Mouse (Mus musculus) adrenal gland, adult 18-20 months (tissue): ENCODE results near the gene Dmrta2. TPM values are rescaled to one million over a fixed set of nuclear protein-coding genes. Genes with fewer than 3 reads are reported as not detected.

ENCODE experiments used
- DNase-seq, 2 experiments: peaks; one replicate each; pipeline ENCODE4 v3.0.0; 2021 to 2022; ENCODE audit warnings: low spot score in 2 of 2
- long read RNA-seq, 2 experiments: library from polyadenylated mRNA; stranded (forward); transcript quantifications; one replicate each; pipeline ENCODE4 v2.0.0; 2021
- total RNA-seq, 2 experiments: library from RNA; stranded (reverse); gene quantifications; 1 replicate in 1 of 2; 2 replicates in 1 of 2; pipeline ENCODE4 v1.2.3; 2021

Gene Dmrta2
- total RNA-seq: under 1 TPM; 0.10 to 0.17 TPM
- long read RNA-seq, experiment 1: 0 reads
- long read RNA-seq, experiment 2: 0 reads

DNA sequence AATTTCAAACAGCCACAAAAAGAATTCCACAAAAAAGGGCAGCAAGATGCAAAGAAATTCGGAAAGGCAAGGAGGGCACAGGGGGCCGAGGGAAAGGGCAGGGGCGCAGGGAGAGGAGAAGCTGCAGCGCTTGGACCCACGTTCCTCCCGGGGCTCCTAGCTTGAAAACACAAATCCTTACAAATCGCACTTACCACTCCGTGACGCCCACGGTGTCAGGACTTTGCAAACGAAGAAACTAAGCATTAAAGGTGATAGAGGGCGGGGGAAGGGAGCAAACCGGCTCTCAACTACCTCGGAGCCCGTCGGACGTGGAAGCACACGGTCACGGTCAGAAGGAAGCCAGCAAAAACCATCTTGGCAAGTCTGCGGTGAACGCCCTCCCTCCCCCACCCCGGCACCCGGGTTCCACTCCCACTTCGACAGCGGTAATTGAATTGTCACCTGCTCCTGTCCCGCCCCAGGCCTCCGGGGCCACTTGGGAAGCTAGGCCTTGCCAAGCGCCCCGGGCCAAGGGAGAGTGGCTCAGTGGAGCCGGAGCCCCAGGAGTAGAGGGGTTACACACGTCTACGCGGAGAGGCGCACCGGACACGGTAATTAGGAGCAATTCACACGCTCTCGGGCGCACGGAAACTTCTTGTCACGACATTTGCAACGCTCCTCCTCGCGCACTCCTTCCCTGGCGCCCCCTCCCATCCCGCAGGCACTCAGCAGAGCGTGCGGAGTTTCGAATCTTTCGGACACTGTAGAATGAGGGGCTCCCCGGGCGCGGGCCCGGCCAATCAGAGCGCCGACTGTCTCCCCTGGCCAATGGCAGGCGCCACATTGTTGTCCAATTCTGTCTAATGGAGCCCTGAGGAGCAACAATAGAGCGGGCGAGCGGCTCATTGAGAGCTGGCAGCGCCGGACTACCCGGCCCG, at the start of gene Dmrta2:
Gene Dmrta2, plus strand, starts transcription at position 906 of the 920 bp plus-strand sequence.
- DNase-seq: no peak

DNA sequence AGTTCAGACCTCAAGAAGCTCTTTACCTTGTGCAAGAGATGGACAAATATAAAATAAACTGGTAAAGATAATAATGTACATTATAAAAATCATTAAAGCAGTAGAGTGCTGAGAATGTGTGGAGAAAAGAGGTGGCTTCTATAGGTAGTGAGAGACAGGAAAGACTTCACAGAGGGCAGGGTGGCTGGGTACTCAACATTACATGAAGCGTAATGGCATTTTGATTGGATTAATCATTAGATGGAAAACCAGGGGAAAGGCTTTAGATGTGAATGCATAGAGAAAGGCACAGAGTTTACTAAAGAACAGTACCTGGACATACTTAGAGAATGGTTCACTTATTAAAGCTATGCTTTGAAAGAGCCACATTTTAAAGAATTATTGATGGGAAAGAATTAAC, 48.8 kb upstream of the Dmrta2 start:
- no peak for DNase-seq

DNA sequence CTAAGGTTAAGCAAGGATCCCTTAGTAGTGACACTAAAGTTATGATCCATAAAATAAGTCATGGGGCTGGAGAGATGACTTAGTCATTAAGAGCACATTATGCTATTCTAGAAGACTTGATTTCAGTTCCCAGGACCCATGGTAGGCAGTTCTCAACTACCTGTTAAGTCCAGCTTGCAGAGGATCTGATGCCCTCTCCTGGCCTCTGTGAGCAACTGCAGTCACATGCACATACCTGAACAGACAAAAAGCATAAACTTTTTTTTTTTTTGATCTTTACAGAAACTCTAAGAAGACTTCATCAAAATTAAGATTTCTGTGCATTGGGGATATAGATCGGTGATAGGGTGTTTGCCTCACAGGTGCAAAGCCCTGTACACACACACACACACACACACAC, 47.4 kb upstream of the Dmrta2 start:
- DNase-seq: no peak

DNA sequence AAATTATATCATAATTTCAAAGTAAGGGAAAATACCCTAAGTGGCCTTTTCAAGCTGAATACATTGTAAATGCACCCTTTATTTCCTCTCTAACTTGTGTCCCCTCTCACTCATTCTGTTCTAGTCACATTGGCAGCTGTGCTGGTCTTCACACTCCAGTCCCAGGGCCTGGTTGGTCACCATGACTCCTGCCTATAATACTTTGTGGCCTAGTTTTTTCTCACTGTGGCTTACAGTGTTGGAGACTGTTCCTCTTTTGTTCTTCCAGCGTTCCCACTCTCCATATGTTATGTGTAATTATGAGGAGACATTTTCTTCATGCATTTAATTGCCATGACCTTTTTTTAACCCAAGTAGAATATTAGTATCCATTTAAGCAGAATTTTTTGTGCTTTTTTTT, 46.9 kb upstream of the Dmrta2 start:
- DNase-seq: no peak

DNA sequence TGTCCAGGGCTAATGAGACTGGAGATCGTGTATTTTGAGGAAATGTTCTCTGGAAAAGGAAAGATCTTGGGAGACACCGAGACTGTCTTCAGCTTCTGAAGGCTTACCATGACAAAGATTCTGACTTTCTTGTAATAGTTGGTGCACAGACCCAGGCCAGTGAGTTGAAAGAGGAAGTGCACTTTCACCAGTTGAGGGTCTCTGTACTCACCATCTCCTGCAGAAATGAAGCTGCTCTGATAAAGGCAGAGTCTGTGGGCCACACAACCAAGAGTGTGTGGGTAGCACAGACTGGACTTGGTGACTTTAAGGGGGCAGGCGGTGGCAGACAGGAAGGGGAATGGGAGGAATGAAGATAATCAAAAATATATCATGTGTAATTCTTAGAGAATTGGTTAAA, 41.3 kb upstream of the Dmrta2 start:
- no peak for DNase-seq

DNA sequence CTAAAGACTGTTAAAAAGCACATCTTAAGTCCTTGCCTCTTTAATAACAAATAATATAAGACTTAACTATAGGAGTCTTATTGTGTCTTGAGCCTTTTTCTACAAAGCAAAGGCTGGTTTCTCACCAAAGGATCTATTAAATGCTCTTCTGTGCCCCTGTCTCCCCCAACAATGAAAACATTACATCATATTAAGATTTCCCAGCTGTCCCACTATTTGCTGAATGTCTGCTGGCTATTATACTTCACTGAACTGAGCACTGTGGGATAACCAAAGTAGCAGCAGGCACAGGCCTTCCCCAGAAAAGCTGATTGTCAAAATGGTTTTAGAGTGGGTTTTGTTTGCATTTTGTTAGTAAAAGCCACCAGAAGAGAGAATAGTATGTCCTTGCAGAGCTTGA, 38.6 kb upstream of the Dmrta2 start:
- DNase-seq: no peak

DNA sequence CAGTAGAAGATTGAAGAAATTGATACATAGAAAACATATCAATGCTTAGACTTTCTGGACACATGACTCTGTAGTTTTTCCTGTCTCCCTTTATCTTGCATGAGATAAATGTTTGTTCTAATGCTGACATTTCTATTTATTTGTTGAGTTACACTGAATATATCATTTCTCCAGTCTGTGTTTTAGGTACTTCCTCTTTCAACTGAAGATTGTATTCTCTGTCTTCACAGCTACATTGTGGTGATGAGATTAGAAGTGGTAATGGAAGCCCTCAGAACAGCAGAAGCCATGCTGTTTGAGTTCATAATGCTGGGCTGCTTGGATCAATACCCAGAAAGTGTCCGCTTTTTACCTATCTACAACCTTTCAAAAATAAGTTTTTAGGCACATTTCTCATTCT, 32.3 kb upstream of the Dmrta2 start:
- DNase-seq: no peak

DNA sequence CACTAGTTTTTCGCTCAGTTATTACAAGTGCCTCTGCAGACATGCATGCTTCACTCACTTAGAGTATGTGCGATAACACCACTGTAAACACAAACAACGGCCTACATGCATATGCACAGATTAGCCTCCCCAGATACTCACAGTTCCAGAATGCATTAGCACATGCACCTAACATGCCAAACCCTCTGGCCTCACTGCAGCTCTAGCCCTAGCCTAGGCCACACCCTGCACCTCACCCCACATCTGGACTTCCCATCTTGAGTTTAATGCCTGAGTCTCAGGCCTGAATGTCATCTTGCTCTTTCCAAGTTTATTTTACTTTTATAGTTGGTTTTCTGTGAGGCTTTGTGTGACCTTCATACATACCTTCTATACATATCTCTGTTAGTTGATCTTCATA, 28.5 kb upstream of the Dmrta2 start:
- DNase-seq: no peak

DNA sequence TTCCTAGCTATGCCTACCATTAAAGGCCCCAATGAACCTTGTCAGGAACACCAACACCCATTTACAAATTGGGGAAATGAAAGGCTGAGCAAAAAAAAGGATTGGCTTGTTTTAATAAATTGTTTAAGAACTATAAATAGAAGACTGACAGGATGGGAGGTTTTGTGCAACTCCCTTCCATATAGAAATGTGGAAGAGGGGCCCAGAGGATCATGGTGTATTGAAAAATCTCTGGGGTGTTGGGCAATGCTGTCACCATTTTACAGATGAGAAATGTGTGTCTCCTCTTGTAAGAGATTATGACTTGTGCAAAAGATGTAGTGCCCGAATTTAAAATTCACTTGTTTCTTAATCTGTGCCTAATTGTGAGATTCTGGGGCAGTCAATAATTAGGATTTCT, 24.3 kb upstream of the Dmrta2 start:
- no peak for DNase-seq

DNA sequence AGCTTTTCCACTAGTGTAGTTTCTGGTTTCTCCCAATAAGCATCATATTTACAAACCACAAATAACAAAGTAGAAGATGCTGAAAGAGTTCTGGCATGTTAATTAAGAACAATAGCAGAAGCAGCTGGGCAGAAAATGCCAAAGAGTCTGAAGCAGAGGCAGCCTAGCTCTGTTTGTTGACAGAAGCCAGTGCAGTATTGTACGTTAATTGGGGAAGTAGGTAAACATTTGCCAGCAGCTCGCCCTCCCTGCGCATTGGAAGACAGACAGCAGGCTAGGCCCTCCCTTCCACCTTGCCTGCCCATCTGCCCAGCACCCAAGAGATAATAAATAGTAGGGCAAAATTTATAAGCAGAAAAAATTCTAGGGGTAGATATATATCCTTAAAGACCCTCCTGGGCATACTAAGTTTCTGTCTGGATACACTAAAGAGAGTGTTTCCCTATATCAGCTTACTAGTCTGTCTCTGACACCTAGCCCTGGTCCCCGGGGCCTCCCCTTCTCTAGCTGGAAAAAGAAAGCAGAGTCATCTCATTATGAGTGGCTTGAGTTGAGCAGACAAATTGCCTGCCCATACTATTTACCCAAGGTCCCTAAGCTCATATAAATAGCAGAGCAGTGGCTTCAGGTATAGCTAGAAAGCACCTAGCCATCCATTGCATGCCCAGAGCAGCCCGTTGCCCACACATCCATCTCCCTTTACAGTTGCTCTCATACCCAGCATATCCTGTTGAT, 17.5 kb upstream of the Dmrta2 start:
- no peak for DNase-seq

DNA sequence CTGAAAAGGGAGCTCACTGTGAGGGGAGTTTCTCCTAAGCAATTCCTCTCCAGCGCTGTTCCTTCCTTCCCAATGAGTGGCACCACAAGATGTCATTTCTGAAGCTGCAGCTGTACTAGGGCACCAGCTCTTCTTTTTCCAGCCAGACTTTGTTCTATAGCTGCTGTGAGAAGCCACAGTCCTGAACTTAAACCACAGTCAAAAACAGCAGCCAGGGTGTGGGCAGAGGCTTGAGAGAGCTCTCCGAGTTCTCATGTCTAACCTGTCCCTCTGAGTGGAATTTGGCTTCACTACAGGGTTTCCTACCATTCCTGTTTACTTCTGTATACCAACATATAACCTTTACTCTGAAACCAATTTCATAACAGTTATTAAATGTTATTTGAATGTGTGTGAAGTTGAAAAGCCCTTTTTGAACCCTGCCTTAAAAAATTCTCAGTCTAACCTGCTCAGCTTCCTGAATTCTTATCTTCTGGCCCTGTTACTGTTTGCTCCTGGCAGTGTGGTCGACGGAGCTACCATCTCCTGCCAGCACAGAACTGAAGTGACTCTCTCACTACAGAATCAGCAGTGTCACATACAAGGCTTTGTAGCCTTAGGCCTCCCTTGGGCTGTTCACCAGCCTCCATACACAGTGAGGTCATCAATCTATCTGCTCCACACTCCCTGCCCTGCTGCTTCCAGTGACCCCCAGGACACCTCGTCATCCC, 14.1 kb upstream of the Dmrta2 start:
- DNase-seq: no peak

DNA sequence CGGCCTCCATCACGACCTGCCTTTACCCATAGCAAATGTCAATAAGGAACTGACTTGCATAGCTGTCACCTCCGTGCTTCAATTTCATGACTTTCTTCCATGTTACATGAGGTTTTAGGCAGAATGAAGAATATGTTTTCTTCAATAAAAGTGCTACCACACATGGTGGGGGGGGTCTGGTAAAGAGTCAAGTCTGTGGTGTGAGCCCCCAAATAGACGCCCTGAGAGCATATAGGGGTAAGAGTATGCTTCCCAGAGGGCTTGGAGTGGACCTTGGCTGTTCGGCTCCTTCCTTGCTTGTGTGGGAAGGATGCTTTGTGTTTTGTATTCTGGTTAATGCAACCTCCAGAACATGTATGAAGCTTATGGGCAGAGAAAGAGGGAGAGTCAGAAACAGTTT, 8.3 kb upstream of the Dmrta2 start:
- no peak for DNase-seq

DNA sequence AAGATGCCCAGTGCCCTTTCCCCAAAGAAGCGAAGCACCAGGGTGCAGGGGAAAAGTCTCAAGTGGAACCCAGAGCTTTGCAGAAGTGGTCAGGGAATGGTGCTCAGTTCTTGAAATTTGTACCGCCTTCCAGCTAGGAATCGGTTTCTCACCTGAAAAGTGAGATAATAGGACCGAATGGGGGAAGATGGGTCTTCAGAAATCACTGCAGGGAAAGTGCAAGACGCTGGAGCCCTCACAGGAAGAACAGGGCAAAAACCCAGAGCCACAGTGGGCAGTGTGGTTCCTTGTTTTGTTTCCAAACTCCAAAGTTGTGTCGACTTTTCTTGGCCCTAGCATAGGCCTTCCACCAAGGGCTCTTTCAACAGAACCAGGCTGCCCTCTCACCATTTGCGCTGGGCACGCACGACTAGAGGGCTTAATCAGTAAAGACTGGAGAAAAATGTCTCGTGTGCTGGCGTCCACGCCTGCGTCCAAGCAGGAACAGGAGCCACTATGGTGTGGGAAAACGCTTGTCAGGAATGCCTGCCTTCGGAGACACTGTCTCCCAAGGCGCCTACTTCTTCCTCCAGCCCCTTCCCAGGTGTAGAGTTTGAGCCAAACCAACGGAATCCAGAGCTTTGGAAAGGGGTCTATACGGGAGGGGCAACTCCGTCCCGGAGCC, 3.7 kb upstream of the Dmrta2 start:
- DNase-seq: no peak

DNA sequence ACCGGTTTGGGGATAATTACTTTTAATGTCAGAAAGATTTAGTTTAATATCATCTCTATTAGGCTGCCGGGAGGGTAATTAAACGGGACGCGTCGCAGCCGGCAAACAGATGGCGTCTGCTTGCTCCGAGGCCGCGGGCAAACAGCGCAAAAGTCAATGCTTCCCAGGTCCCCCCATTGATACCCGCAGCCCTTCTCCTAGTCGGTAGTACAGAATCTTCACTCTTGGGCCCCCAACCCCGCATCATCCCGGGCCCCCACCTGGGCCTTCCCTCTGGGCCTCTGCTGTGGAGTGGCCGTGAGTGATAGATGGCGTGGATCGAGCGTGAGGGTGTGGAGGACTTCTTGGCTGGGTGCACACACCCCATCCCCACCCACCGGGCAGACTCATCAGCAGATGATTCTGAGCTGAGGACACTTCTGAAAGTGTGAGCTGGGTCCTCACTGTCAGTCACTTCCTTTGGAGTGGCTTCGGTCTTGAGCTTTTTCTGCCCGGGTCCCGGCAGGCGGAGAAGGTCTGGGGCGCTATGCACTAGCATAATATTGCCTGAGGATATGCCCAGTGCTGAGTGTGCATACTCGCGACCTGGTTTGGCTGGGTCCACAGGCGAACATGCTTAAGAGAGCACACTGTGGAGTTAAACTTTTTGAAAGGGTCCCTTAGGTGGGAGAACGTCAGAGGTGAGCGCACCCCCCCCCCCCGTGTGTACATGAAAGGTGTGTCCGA, 3.0 kb upstream of the Dmrta2 start:
- no peak for DNase-seq

DNA sequence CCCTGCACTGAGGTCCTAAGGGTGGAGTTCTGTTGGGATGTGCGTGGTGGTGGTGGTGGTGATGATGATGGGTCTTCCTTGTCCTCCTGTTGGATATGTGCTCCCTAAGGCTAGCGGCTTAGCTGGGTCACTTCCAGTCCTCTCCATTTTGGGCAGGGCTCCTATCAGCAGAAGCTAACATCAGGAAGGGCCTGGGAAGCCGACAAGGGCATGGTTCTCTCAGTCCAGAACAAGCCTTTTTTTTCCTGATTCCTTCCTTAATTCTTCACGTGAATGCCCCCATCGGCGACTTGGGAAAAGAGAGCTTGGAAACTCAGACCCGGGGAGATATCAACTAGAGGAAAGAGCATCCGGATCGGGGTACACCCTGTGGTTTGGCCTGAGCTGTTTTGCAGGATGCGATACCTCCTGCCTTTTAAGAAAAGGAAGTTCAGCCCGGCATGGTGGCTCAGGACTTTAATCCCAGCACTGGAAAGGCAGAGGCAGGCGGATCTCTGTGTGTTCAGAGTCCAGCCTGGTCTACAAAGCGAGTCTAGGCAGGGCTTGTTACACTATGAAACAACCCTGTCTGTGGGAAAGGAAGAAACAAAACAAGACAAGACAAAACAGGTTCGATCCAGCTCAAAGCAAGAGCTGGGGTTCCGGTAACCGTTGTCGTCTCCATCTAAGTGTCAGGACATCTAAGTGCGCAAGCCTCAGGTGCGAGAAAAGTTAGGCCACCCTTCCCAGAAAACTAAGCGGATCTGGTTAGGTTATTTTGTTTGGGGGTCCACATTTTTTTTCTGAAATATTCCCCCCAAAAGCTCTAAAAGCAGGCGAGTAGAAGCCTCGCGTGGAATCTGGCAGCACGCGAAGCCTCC, 2.2 kb upstream of the Dmrta2 start:
- DNase-seq: no peak

DNA sequence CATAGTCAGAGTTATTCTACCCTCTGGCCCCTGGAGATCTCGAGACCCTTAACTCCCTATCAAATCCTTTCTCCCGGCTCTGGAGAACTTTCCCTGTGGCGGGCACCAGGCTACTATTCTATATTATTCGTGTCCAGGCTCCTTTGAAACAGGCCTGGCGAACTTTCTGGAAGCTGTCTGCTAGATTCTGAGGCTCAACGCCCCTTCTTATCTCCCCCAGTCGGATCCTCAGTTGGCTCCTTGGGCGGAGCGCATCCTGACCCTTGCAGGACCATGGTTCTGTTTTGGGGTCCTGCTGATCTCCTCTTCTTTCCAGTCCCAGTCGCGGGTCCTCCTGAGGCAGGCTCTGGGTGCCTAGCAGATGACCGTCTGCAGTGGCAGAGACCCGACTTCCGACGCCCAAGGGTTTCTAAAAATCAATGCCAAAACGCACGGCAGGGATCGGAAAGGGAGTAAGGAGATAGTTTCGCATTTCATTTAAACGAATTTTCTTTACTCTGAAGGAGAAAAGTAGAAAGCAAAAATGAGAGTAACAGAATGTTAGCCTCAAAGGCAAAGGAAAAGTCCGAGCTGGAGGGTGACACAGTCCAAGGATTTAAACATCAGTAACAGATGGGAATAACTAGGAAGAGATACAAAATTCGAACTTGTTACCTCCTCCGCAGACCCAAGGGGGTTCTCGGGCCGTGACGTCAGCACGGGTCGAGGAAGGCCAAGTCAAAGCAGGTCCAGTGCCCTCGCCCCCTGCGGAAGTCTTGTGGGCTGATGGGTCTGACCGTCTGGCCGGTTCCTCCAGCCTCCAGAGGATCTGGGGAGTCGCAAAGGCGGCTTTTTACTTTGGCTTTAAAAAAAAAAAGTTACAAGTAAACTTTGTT, 1.3 kb upstream of the Dmrta2 start:
- no peak for DNase-seq

DNA sequence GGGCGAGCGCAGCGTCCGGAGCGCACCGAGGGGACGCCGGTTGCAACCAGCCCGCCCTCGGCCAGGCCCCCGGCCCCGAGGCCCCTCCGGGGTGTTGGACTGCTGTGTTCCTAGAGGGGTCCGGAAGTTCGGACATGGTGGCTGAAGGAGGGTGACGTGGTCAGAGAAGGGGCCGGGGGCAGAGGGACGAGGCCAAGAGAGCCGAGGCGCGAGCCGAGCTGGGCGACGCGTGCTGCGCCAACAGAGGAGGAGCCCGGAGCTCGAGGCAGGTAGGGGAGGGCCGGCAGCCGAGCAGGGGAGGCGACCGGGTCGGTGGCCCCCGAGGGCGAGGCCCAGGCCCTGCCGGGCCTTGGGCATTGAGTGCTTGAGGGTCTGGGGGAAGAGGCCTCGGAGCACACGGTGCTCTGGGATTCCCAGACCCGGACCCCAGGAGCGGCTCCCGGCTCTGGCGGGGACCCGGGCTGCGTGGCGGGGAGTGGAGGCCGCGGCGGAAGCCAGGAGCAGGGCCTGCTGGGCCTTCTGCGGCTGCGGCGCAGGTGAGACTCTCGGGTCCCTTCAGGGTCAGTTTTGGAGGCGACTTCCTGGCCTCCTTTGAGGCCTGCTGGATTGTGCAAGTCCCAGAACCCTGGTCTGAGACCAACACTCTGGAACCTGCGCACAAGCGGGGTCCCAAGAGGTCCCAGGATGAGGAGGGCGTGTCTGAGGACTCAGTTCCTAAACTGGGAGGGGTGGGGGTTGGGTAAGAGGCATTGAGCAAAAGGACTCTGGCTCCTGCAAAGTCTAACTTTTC, 410 bp downstream of the Dmrta2 start:
- no peak for DNase-seq

DNA sequence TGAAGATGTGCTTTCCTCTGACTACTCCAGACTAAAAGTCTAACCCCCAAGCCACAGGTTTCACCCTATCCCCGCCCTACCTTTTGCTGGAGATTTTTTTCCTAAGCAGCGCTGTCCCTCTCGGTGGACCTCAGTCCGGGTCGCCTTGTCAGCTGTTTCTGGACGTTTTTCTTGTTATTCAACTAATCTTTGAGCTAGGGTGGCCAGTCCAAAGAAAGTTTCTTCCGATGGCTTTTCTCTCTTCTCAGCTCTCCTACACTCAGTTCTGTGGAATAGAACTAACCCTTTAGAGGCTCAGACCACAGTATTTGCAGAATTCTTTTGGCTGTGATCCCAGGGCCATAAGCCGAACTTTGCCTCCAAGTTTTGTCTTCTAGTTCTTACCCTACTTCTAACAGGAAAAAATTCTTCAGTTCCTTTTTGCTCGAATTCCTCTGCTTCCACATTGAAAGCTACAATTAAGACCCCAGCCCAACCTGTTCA, 1.0 kb downstream of the Dmrta2 start:
- no peak for DNase-seq
